Mouse (Mus musculus): ENCODE results near the gene Gpt2. TPM values are rescaled to one million over a fixed set of nuclear protein-coding genes. Genes with fewer than 3 reads are reported as not detected.
A peak's percentile ranks its signal among the peaks of the same experiment; 100 is the strongest.

Gpt2 gene
- total and polyA plus RNA-seq, 3 experiments = 29.7 to 50.0 (median 37.8) TPM

- Histone ChIP-seq H3K9me3 (replicated peaks; ENCODE audit: low read length) (no peaks in the 10 kb centered on the region), H3K27me3 (replicated peaks) (no peaks in the 10 kb centered on the region), H3K9ac (ENCODE audit: insufficient read depth, low read depth) (no peak overlapping the region), H3K79me2 (replicated peaks; ENCODE audit: control insufficient read depth, extremely low read depth, insufficient read depth, poor library complexity, severe bottlenecking) (0 out of 2 replicates have a peak, but pooled peaks cover 2% of the 10 kb centered on the region), H3K36me3 (replicated peaks in 1 of 2; ENCODE audit: control insufficient read depth in 1 of 2, insufficient read depth in 1 of 2, low read length in 1 of 2) (peaks cover 41 to 79% of the 10 kb centered on the region in 2 experiments), H3K4me2 (ENCODE audit: insufficient read depth, low read depth, poor library complexity, severe bottlenecking) (no peak overlapping the region), H3K4me3 (replicated peaks in 1 of 3; ENCODE audit: low read depth in 2 of 3, low read length in 2 of 3, poor library complexity in 1 of 3) (no peak overlapping the region), H3K4me1 (ENCODE audit: control insufficient read depth in 1 of 2, insufficient read depth in 2 of 2) (peaks cover 22 to 31% of the 10 kb centered on the region in 2 experiments; a peak in 3 of 4 replicates), H3K27ac (ENCODE audit: insufficient read depth, low read depth) (no peak overlapping the region)
- in situ Hi-C loops (cut with MboI; ENCODE audit: low pct_ligation_motif_present, low pct_unique_long_range_greater_than_20kb, low sequenced_read_pairs) = loop anchor here (25.0 kb wide), 1 partner anchor 224 kb away; no protein-coding TSS in a partner anchor
- dilution Hi-C loops (cut with MboI; ENCODE audit: extremely low pct_ligation_motif_present, extremely low pct_unique_long_range_greater_than_20kb, low sequenced_read_pairs) = no loop called here
- no peak for DNase-seq (ENCODE audit: extremely low read depth)
- TF ChIP-seq POLR2AphosphoS2 (IDR thresholded peaks at IDR 0.05; ENCODE audit: low read depth, low read length) = peak; percentile 46; the same call in 1 of the 2 replicates
- no peak for TF ChIP-seq MAFK (IDR thresholded peaks at IDR 0.05; ENCODE audit: insufficient replicate concordance, low read length)
- TF ChIP-seq NELFE (IDR thresholded peaks at IDR 0.05; ENCODE audit: low read depth, low read length) = no peak
- TF ChIP-seq ZKSCAN1 (IDR thresholded peaks at IDR 0.05; ENCODE audit: borderline replicate concordance, low read depth, low read length) = no peak
- TF ChIP-seq IRF4 (IDR thresholded peaks at IDR 0.05; ENCODE audit: low read depth, low read length) = no peak
- TF ChIP-seq TBP (conservative IDR thresholded peaks at IDR 0.05; ENCODE audit: low read depth, low read length) = no peak
Measured at GRCm38 (mm10) chr8:85536332-85536731, 44.0 kb downstream of the Gpt2 start.

GRCm38 (mm10) chr8:85551934-85552333 lies 59.6 kb downstream of the Gpt2 start:
- Histone ChIP-seq H3K27ac (ENCODE audit: insufficient read depth, low read depth) (no peak overlapping the region), H3K79me2 (replicated peaks; ENCODE audit: control insufficient read depth, extremely low read depth, insufficient read depth, poor library complexity, severe bottlenecking) (peaks cover 61% of the 10 kb centered on the region), H3K4me2 (ENCODE audit: insufficient read depth, low read depth, poor library complexity, severe bottlenecking) (peak overlapping the region; percentile 24; the same call in 1 of the 2 replicates), H3K36me3 (replicated peaks in 1 of 2; ENCODE audit: control insufficient read depth in 1 of 2, insufficient read depth in 1 of 2, low read length in 1 of 2) (peaks cover 42 to 64% of the 10 kb centered on the region in 2 experiments), H3K4me1 (ENCODE audit: control insufficient read depth in 1 of 2, insufficient read depth in 2 of 2) (peaks cover 0 to 32% of the 10 kb centered on the region in 2 experiments; a peak in 2 of 4 replicates), H3K4me3 (replicated peaks in 1 of 3; ENCODE audit: low read depth in 2 of 3, low read length in 2 of 3, poor library complexity in 1 of 3) (no peak overlapping the region), H3K27me3 (replicated peaks) (no peaks in the 10 kb centered on the region), H3K9me3 (replicated peaks; ENCODE audit: low read length) (no peaks in the 10 kb centered on the region), H3K9ac (ENCODE audit: insufficient read depth, low read depth) (no peak overlapping the region)
- TF ChIP-seq UBTF (IDR thresholded peaks at IDR 0.05; ENCODE audit: low read depth, low read length) = no peak
- TF ChIP-seq ZC3H11A (IDR thresholded peaks at IDR 0.05; ENCODE audit: low read depth, low read length) = no peak
- no peak for TF ChIP-seq SIN3A (IDR thresholded peaks at IDR 0.05; ENCODE audit: low read length)
- no peak for TF ChIP-seq JUN (IDR thresholded peaks at IDR 0.05; ENCODE audit: insufficient read depth, low read depth, low read length)
- TF ChIP-seq RAD21 (IDR thresholded peaks at IDR 0.05; ENCODE audit: low read depth, low read length) = no peak
- TF ChIP-seq TCF12 (IDR thresholded peaks at IDR 0.05; ENCODE audit: low read depth, low read length) = no peak
- TF ChIP-seq EP300 (IDR thresholded peaks at IDR 0.05; ENCODE audit: low read length) = no peak
- no peak for DNase-seq (ENCODE audit: extremely low read depth)
- dilution Hi-C loops (cut with MboI; ENCODE audit: extremely low pct_ligation_motif_present, extremely low pct_unique_long_range_greater_than_20kb, low sequenced_read_pairs) (no loop called here), in situ Hi-C loops (cut with MboI; ENCODE audit: low pct_ligation_motif_present, low pct_unique_long_range_greater_than_20kb, low sequenced_read_pairs) (no loop called here)

Measured in CH12.LX (cell line).